Mouse (Mus musculus) megakaryocyte-erythroid progenitor cell, adult 5-6 weeks (primary cell): Measurements from ENCODE around the gene Cacna1c. TPM values are rescaled to one million over a fixed set of nuclear protein-coding genes. Genes with fewer than 3 reads are reported as not detected.

Experiments
- ATAC-seq: replicated peaks from 2 replicates; pipeline ENCODE4 v1.8.0; 2016; ENCODE audit warnings: mild to moderate bottlenecking, inconsistent platforms; ENCODE audit not compliant: severe bottlenecking, poor library complexity, low FRiP score, low TSS enrichment
- total RNA-seq, 2 experiments: library from RNA; stranded (forward) in 1 of 2; stranded (reverse) in 1 of 2; fragments of 200-1000, 215-1000 nt in 1 of 2; fragments of >200 nt in 1 of 2; fragmentation: Nextera tagmentation in 1 of 2; gene quantifications; 2 replicates each; pipeline ENCODE4 v1.2.3; 2014 to 2017

The Cacna1c gene
- total RNA-seq, 2 experiments from 2014 or later = 0.33 TPM; not detected in 1

- ATAC-seq = no peak
These were observed 391.1 kb downstream of the Cacna1c start for GRCm38 (mm10) chr6:118805139-118805538.

- no peak for ATAC-seq
These were observed 393.9 kb downstream of the Cacna1c start for GRCm38 (mm10) chr6:118802286-118802685.

- no peak for ATAC-seq
These were observed 399.8 kb downstream of the Cacna1c start for GRCm38 (mm10) chr6:118796393-118796792.

GRCm38 (mm10) chr6:118795716-118796115 is 400.5 kb downstream of the Cacna1c start:
- no peak for ATAC-seq

- no peak for ATAC-seq
These were observed 404.3 kb downstream of the Cacna1c start for GRCm38 (mm10) chr6:118791921-118792368.

- no peak for ATAC-seq
These were observed 408.3 kb downstream of the Cacna1c start for GRCm38 (mm10) chr6:118787933-118788332.

- ATAC-seq = no peak
These were observed 415.9 kb downstream of the Cacna1c start for GRCm38 (mm10) chr6:118780280-118780679.

- no peak for ATAC-seq
These were observed 417.0 kb downstream of the Cacna1c start for GRCm38 (mm10) chr6:118779201-118779600.

GRCm38 (mm10) chr6:118777457-118777856 is 418.8 kb downstream of the Cacna1c start:
- ATAC-seq = peak; percentile 75

GRCm38 (mm10) chr6:118776459-118776858 is 419.8 kb downstream of the Cacna1c start:
- ATAC-seq = no peak

- no peak for ATAC-seq
These were observed 423.6 kb downstream of the Cacna1c start for GRCm38 (mm10) chr6:118772581-118772980.

- peak; percentile 93 for ATAC-seq
These were observed 425.1 kb downstream of the Cacna1c start for GRCm38 (mm10) chr6:118771121-118771520.

- ATAC-seq = no peak
These were observed 425.8 kb downstream of the Cacna1c start for GRCm38 (mm10) chr6:118770396-118770795.

GRCm38 (mm10) chr6:118769792-118770191 is 426.4 kb downstream of the Cacna1c start:
- ATAC-seq = no peak

- no peak for ATAC-seq
These were observed 428.5 kb downstream of the Cacna1c start for GRCm38 (mm10) chr6:118767698-118768097.

GRCm38 (mm10) chr6:118765261-118765660 is 431.0 kb downstream of the Cacna1c start:
- ATAC-seq = no peak

GRCm38 (mm10) chr6:118759015-118759414 is 437.2 kb downstream of the Cacna1c start:
- ATAC-seq = peak; percentile 55

GRCm38 (mm10) chr6:118758290-118758907 is 437.8 kb downstream of the Cacna1c start:
- ATAC-seq = peak; percentile 89

GRCm38 (mm10) chr6:118757533-118758289 is 438.5 kb downstream of the Cacna1c start:
- peak; percentile 52 for ATAC-seq

GRCm38 (mm10) chr6:118756511-118756910 is 439.7 kb downstream of the Cacna1c start:
- no peak for ATAC-seq

GRCm38 (mm10) chr6:118755768-118756167 is 440.4 kb downstream of the Cacna1c start:
- ATAC-seq = no peak
